Mouse (Mus musculus) monocyte, adult 59 days (primary cell): ENCODE results near the gene Snapin. TPM values are rescaled to one million over a fixed set of nuclear protein-coding genes. Genes with fewer than 3 reads are reported as not detected.

Source experiments
- total RNA-seq, 2 experiments: library from RNA; stranded (reverse); gene quantifications; one replicate each; pipeline ENCODE4 v1.2.4; 2023

The Snapin gene
- total RNA-seq = 10 to 100 TPM; 42.2 to 43.7 TPM

GRCm38 (mm10) chr3:90490696-90491256, at the start of gene Snapin:
Snapin (minus strand) TSS chr3:90491033.

GRCm38 (mm10) chr3:90537141-90537904, 46.5 kb upstream of the Snapin start, which contains the start of gene S100a16:
S100a16 (plus strand) TSS chr3:90537254.

DNA sequence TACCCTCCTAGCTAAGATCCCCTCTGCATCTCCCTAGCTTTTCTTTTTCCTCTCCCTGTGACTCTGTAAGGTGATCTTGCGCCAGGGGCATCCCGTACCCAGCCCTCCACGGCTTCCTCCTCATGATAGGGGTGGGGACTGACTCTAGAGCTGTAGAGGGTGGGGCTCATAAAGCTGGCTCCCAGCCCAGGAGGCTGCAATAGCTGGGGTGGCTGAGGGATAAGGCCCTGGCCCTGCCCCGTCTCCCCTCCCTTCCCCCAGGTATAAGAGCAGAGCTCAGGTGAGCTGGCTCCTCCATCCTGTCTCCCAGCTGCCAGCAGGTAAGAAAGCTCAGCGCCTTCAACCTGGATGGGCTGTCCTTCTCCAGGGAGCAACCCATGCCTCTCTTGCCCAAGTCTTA, 35.7 kb upstream of the Snapin start, which contains the start of gene S100a14:
S100a14 (plus strand) TSS at position 277 of the 400 bp plus-strand sequence.

DNA sequence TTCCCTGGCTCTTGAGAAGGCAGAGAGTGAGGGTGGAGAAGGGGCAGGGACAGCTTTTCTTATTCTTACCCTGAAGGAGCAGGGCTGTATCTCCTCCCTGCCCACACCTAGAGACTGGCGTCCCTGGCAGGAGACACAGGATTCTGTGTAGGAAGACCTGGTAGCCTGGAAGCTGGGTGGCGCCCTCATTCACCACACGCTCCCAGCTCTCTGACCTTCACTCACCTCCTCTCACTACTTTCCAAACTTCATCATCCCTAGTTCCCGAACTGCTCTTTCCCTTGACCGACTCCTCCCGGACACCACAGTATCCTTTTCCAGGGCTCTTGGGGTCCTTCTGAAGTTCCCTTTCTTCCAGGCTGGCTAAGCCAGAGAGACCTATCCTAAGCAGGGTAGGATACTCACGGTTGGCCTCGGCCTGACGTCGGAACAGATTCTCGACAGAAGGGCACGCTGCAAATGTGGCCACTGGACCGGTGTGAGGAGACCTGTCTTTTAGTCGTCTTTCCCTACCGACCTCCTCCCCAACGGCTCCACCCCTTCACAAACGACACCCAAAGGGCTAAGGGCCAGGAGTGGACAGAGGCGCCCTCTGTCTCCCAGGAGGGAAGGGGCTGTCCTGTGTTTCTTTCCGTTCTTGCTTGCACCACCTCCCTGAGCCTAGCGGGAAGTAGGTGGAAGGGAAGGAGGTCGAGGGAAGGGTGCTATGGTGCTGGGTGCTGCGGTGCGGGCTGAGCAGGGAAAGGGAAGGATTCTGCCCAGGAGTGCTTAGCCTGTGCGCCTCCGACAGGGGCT, 23.2 kb upstream of the Snapin start, which contains the start of the genes S100a1 and S100a13:
S100a1 (minus strand) TSS at position 597 of the 795 bp plus-strand sequence.
S100a13 (plus strand) TSS at position 640 of the 795 bp plus-strand sequence.

GRCm38 (mm10) chr3:90508950-90509746, 18.3 kb upstream of the Snapin start, which contains the start of gene Chtop:
Chtop (minus strand) TSS chr3:90509498.

GRCm38 (mm10) chr3:90475831-90476611, 14.8 kb downstream of the Snapin start, which contains the start of gene Ilf2:
Ilf2 (plus strand) TSS chr3:90476126.

DNA sequence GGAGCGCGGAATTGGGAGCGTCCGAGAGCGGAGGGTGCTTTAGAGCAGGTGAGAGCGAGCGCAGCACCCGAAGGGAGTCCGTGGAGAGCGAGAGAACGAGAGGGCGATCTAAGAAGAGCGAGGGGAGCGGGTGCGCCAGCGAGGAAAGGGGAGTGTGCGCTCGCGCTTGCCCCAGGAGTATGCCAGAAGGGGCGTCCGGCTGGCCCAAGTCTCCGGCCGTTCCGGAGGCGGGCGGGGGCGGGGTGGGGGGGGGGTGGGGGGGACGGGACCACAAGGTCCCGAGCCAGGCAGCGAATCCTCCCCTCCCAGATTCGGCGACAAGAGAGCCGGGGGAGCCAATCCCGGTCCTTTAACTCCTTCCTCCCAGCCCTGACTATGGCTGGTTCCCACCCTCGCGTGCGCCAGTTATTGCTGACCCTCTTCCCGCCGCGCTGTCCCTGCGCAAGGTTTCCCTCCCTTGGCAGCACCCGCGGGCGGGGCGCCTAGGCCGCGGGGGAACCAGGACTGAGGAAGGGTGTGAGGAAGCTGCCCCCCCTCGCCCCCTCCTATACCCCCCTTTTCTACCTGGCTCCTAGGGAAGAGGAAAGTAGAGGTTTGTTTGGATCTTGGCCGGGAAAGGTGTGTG, 25.0 kb downstream of the Snapin start, which contains the start of gene Npr1:
Npr1 (minus strand) TSS at position 181 of the 625 bp plus-strand sequence.

Other genes with a start within 250 kb of the Snapin start
- under 1 TPM in 1 of 2 experiments, not detected in 1; 0.49 TPM for gene Creb3l4, start 247.5 kb downstream of the Snapin start, total RNA-seq
- gene Slc39a1, start 242.9 kb downstream of the Snapin start, total RNA-seq = 10 to 100 TPM; 60.0 to 71.1 TPM
- 100 to 1,000 TPM in 1 of 2 experiments, 10 to 100 TPM in 1; 96.3 to 105 TPM for gene Crtc2, start 236.9 kb downstream of the Snapin start, total RNA-seq
- 100 to 1,000 TPM in 1 of 2 experiments, 10 to 100 TPM in 1; 95.5 to 103 TPM for gene Dennd4b, start 225.8 kb downstream of the Snapin start, total RNA-seq
- gene Gatad2b, start 197.9 kb downstream of the Snapin start, total RNA-seq = 10 to 100 TPM; 77.6 to 81.0 TPM
- 1 to 10 TPM; 1.1 to 1.5 TPM for gene Slc27a3, start 101.1 kb downstream of the Snapin start, total RNA-seq
- gene Ints3, start 57.4 kb downstream of the Snapin start, total RNA-seq = 10 to 100 TPM; 35.1 to 39.0 TPM
- gene Npr1, start 25.2 kb downstream of the Snapin start, total RNA-seq = under 1 TPM in 1 of 2 experiments, not detected in 1; 0.52 TPM
- 10 to 100 TPM; 40.5 to 47.3 TPM for gene Ilf2, start 14.9 kb downstream of the Snapin start, total RNA-seq
- gene Chtop, start 18.5 kb upstream of the Snapin start, total RNA-seq = 100 to 1,000 TPM; 112 to 113 TPM
- 10 to 100 TPM; 24.1 to 24.6 TPM for gene S100a1, start 23.4 kb upstream of the Snapin start, total RNA-seq
- 10 to 100 TPM; 36.8 to 37.4 TPM for gene S100a13, start 23.4 kb upstream of the Snapin start, total RNA-seq
- under 1 TPM in 1 of 2 experiments, not detected in 1; 0.52 TPM for gene S100a14, start 35.8 kb upstream of the Snapin start, total RNA-seq
- gene S100a16, start 46.2 kb upstream of the Snapin start, total RNA-seq = not detected
- gene S100a3, start 69.5 kb upstream of the Snapin start, total RNA-seq = 1 to 10 TPM in 1 of 2 experiments, not detected in 1; 1.0 TPM
- gene S100a2, start 99.2 kb upstream of the Snapin start, total RNA-seq = not detected
- gene Gm42674, start 110.9 kb upstream of the Snapin start, total RNA-seq = not detected
- gene S100a4, start 112.7 kb upstream of the Snapin start, total RNA-seq = 1,000 to 10,000 TPM; 1,255 to 1,377 TPM
- not detected for gene S100a5, start 117.5 kb upstream of the Snapin start, total RNA-seq
- 100 to 1,000 TPM; 672 to 834 TPM for gene S100a6, start 121.8 kb upstream of the Snapin start, total RNA-seq
- not detected for gene S100a7a, start 163.0 kb upstream of the Snapin start, total RNA-seq
- gene S100a8, start 177.9 kb upstream of the Snapin start, total RNA-seq = 10 to 100 TPM in 1 of 2 experiments, 1 to 10 TPM in 1; 9.4 to 13.9 TPM
- 10 to 100 TPM; 10.3 to 13.2 TPM for gene S100a9, start 204.7 kb upstream of the Snapin start, total RNA-seq
- gene Pglyrp4, start 235.9 kb upstream of the Snapin start, total RNA-seq = not detected